Mouse (Mus musculus) olfactory bulb, adult 2 months (tissue): ENCODE measurements around the gene Ifna4.

ENCODE experiments used
- CTCF ChIP-seq: fragments of 200-500 bp; IDR thresholded peaks from 2 replicates; pipeline ENCODE4 v1.5.1; 2012; ENCODE audit warnings: low read depth, mild to moderate bottlenecking, low read length, moderate library complexity; ENCODE audit not compliant: insufficient read depth
- POLR2A ChIP-seq: fragments of 200-500 bp; IDR thresholded peaks from 2 replicates; pipeline ENCODE4 v1.6.1; 2012; ENCODE audit warnings: mild to moderate bottlenecking, low read depth, low read length, moderate library complexity; ENCODE audit not compliant: insufficient read depth

DNA sequence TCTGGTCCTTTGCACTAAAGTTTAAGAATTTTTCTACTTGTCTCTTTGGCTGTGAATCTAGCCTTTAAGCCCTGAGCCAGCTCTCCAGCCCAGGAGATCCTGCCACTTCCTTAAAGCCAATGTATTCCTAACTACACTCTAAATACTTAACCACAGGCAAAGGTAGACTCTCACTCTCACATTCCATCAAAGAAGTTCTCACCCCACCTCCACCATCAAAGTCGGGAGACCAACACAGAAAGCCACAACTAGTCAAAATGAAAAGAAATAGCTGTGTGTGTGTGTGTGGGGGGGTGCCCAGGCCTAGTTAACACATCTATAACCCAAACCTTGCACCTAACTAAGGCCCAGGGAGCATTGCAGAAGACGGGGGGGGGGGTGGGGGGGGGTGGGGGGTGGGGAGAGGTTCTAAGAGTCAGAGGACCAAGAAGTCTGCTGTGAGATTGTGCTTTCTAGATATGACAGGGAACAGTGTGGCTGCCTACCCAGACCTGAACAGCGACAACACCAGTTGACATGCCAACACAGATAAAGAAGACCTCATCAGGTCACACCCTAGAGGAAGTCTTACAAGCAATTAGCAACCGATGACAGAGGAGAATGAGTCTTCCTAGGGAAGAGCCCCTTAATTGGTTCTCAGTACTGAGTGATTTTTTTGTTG lies 33.9 kb downstream of the Ifna4 start:
- TF ChIP-seq CTCF (no peak), POLR2A (no peak)
